Mouse (Mus musculus) adrenal gland, postnatal 25 days (tissue): ENCODE results near the gene AI854703. TPM values are rescaled to one million over a fixed set of nuclear protein-coding genes. Genes with fewer than 3 reads are reported as not detected.

Source experiments
- total RNA-seq: library from RNA; stranded (reverse); gene quantifications from 2 replicates; pipeline ENCODE4 v1.2.3, GENCODE M21; 2021

AI854703 gene
- total RNA-seq, 1 experiment from 2014 or later, result 3.4 TPM

Other genes starting within 250 kb of the AI854703 start
- 45.9 and 64.1 TPM in 2 replicates for gene Krba1, start 231.2 kb upstream of the AI854703 start, total RNA-seq
- gene Zfp467, start 180.9 kb upstream of the AI854703 start, total RNA-seq, result 51.0 and 72.4 TPM in 2 replicates
- 3.5 and 5.1 TPM in 2 replicates for gene Sspo, start 178.5 kb upstream of the AI854703 start, total RNA-seq
- gene Atp6v0e2, start 89.1 kb upstream of the AI854703 start, total RNA-seq, result 51.6 and 58.2 TPM in 2 replicates
- 43.3 and 59.5 TPM in 2 replicates for gene Lrrc61, start 72.0 kb upstream of the AI854703 start, total RNA-seq
- 28.6 and 36.8 TPM in 2 replicates for gene Rarres2, start 54.0 kb upstream of the AI854703 start, total RNA-seq
- not detected in 2 replicates for gene Gm45021, start 37.2 kb upstream of the AI854703 start, total RNA-seq
- 66.1 and 67.8 TPM in 2 replicates for gene Repin1, start 32.9 kb upstream of the AI854703 start, total RNA-seq
- not detected in 2 replicates for gene Gm44965, start 32.8 kb upstream of the AI854703 start, total RNA-seq
- 8.2 and 15.4 TPM in 2 replicates for gene Zfp775, start 24.7 kb upstream of the AI854703 start, total RNA-seq
- gene Gimap8, start 20.5 kb downstream of the AI854703 start, total RNA-seq, result 9.9 and 13.7 TPM in 2 replicates
- 5.7 and 8.1 TPM in 2 replicates for gene Gimap9, start 49.4 kb downstream of the AI854703 start, total RNA-seq
- 51.4 and 59.1 TPM in 2 replicates for gene Gimap4, start 57.8 kb downstream of the AI854703 start, total RNA-seq
- gene Gimap6, start 81.5 kb downstream of the AI854703 start, total RNA-seq, result 49.4 and 57.9 TPM in 2 replicates
- 6.7 and 6.9 TPM in 2 replicates for gene Gm28053, start 91.8 kb downstream of the AI854703 start, total RNA-seq
- 0.33 TPM in 1 of 2 replicates, not detected in the other for gene Gimap7, start 91.9 kb downstream of the AI854703 start, total RNA-seq
- gene Gimap1, start 112.3 kb downstream of the AI854703 start, total RNA-seq, result 12.9 and 15.5 TPM in 2 replicates
- gene Gimap5, start 119.4 kb downstream of the AI854703 start, total RNA-seq, result 10.5 and 16.2 TPM in 2 replicates
- gene Gimap3, start 144.1 kb downstream of the AI854703 start, total RNA-seq, result 2.4 and 3.5 TPM in 2 replicates
- 210 and 286 TPM in 2 replicates for gene Tmem176a, start 214.2 kb downstream of the AI854703 start, total RNA-seq
- gene Tmem176b, start 214.7 kb downstream of the AI854703 start, total RNA-seq, result 498 and 582 TPM in 2 replicates
- not detected in 2 replicates for gene Aoc1, start 246.1 kb downstream of the AI854703 start, total RNA-seq